Mouse (Mus musculus): ENCODE data around the gene Ttc9b.

Gene Ttc9b

DNA sequence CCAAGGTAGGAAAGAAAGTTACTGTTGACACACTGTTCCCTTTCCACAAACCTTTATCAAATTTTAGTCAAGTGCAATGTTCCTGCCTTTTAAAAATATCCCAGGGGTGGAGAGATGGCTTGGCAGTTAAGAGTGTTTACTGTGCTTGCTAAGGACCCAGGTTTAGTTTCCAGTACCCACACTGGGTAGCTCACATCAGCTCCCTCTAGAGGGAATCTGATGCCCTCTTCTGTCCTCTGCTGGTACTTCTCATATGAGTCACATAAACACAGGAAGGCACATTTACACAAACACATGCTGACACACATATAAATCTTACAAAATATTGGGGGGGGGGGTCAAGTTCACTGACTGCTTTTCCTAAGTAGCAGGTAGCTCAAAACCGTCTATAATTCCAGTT, 9.2 kb upstream of the Ttc9b start:
- no peak for DNase-seq (ENCODE audit: low spot score)

- DNase-seq (ENCODE audit: low spot score), result no peak
Observed at GRCm38 (mm10) chr7:27646516-27646915, 7.2 kb upstream of the Ttc9b start.

GRCm38 (mm10) chr7:27647281-27648002, 6.3 kb upstream of the Ttc9b start:
- no peak for DNase-seq (ENCODE audit: low spot score)

DNA sequence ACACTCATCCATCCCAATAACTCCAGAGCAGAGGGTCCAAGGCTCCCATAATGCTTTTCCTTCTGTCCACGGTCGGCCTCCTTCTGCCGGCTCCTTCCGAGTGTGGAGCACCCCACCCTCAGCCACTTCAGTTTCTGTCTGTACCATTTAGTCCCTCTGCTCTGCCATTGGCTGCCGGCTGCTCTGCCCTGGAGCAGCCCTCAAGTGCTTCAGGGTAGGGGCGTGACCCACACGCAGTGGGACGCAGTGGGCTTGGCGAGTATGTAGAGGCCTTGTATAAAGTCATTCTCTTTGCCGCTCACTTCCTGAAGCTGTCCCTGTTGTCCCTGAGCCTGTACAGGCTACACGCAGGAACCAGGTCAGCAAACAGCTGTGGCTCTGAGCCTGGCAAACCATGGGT, 4.0 kb upstream of the Ttc9b start:
- DNase-seq (ENCODE audit: low spot score), result no peak

DNA sequence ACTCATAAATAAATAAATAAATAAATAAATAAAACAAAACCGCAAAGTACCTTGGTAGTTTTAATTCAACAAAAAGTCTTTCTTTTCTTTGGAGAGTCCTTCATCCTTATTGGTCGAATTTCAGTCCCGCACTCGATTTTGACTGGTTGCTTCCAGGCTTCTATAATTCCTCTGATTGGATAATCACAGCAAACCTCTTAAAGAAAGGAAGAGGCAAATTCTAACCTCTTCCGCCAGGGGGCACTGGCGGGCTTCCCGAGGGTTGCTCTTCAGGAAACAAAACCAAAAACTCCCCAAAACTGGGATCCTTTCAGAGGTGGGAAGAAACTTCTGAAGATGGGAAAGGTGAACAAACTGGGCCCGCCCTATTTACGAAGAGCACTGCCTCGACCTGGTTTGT, 2.8 kb upstream of the Ttc9b start:
- peak; percentile 83 for DNase-seq (ENCODE audit: low spot score)

DNA sequence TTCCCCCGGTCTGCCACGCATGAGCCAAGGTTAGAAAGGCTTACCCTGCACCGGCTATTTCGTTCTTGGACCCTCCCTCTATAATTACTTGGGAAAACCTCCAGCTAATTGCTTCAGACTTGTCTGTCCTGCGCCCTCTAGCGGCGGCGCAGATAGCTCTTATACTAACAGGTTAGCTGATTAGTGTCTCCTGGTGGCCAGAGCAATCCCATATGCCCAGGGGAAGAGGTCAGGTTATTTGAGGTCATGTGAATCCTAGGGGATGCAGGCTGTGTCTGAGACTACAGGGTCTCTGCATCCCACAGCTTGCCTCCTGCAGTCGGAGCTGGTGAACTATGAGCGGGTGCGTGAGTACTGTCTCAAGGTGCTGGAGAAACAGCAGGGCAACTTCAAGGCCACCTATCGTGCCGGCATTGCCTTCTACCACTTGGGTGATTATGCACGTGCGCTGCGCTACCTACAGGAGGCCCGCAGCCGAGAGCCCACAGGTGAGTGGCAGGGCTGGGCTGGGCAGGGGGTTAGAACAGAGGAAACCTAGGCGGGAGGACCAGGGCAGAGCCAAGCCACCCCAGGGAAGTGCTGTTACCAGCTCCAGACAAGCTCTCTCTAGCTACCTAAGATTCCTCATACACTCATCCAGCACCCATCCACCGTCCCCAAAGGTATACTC, 1.0 kb downstream of the Ttc9b start:
- peak; percentile 76 for DNase-seq (ENCODE audit: low spot score)

DNA sequence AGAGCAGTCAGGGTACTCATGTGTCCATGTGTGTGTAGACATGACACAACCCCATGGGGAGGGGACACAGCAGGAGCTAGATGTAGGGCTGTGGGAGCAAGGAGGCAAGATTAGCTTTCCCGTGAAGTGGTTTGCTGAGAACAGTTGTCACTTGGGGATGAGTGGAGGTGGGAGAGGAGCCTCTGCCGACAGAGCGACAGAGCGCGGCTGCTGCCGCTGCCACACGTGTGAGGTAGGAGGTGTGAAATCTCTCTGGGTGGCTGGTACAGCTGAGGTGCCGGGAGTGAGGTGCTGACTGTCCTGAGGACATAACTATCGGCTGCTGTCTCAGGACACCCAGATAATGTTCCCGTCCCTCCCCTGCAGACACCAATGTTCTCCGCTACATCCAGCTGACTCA, 1.8 kb downstream of the Ttc9b start:
- no peak for DNase-seq (ENCODE audit: low spot score)

- no peak for DNase-seq (ENCODE audit: low spot score)
Observed at GRCm38 (mm10) chr7:27656600-27656999, 2.9 kb downstream of the Ttc9b start.

DNA sequence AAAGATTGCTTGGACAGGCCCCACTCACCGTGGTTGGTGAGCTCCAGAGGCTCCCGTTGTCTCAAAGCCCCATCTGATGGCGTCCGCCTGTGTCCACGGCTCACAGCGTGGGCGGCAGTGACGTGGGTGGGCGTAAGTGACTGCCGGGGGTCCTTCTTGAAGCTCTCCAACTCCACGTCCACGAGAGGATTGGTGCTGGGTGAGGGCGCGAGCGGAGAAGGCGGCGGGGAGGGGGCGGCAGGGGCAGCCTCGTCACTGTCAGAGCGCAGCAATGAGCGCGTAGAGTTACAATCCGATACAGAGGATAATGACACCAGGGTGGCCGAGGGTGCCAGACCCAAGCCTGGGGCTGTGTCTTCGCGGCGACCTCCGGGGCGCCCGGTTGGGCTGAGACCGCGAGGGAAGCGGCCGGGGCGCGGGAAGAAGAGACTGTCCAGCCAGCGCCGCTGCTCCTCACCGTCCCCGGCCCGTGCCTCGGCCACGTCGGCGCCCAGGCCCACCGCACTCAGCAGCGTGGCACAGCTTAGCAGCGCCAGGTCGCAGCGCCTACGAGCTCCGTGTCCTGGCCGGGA, 4.2 kb downstream of the Ttc9b start:
- DNase-seq (ENCODE audit: low spot score), result no peak

- no peak for DNase-seq (ENCODE audit: low spot score)
Observed at GRCm38 (mm10) chr7:27658712-27659663, 5.3 kb downstream of the Ttc9b start.

DNA sequence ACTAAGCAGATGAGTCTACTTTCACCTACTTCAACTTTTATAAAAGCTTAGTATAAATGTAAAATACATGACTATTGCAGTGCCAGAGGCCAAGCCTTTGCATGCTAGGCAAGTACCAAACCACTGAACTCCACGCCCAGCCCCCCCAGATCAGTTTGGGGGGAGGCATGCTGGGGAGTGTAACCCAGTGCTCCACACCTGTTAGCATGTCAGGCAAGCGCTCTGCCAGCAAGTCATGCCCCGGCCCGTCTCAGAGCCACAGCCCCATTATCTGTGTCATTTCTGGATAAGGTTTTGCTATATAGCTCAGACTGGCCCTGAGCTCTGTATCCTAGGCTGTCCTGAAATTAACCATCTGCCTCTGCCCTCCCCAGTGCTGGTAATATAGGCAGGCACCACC, 8.3 kb downstream of the Ttc9b start:
- DNase-seq (ENCODE audit: low spot score), result no peak

GRCm38 (mm10) chr7:27673064-27673574, 19.4 kb downstream of the Ttc9b start:
- DNase-seq (ENCODE audit: low spot score), result no peak

DNA sequence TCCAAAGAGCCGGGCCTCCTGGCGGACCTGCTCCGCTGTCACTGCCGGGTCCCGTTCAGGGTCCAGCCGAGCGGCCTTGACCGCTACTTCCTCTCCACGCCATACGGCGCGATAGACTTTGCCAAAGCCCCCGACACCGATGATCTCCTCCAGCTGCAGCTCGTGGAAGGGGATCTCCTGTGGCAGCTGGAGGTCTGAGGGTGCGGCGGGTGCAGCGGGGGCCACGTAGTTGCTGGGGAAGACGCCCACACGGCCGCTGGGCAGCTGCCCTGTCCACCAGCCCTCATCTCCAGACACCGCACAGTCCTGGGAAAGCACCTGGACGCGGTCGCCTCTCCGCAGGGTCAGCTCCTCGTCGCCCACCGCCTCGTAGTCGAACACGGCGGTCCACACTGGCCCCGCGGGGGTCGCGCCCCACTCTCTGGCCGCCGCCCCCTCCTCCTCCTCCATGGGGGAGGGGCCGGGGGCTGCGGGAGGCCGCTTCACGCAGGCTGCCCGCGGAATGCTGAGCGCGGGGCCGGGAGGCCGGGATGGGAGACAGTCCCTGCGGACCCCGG, 19.9 kb downstream of the Ttc9b start:
- DNase-seq (ENCODE audit: low spot score), result no peak

DNA sequence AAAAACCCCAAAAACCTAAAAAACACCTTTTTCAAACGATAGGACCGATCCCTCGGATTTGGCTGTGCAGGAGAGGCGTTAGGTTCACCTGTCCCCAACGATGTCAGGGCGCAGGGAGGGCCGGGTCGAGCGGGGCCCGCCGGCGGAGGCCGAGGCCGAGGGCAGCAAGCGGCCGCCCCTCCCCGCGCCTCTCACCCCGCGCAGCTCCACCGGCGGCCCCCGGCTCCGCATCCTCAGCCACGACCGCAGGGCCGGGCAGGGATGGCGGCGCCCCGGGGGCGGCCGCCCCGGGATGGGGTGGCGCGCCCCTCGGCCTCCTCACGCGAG, 20.4 kb downstream of the Ttc9b start:
- DNase-seq (ENCODE audit: low spot score), result no peak

- peak; percentile 93 for DNase-seq (ENCODE audit: low spot score)
Observed at GRCm38 (mm10) chr7:27674522-27675221, 21.0 kb downstream of the Ttc9b start, which contains the start of gene Map3k10. Gene Map3k10 (minus strand): TSS chr7:27674598.

DNA sequence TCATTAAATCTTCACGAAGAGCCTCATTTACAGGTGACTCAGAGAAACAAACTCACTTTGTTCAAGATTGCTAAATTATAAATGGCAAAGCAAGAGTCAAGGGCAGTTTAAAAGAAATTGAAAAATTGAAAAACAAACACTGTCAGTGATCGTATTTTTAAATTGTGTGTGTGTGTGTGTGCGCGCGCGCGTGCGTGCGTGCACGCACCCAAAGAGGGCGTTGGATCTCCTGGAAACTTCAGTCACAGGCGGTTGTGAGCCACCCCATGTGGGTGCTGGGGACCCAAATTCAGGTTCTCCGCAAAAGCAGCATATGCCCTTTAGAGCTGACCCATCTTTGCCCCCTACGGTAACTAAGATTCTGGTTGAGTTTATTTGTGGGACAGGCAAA, 21.5 kb downstream of the Ttc9b start:
- no peak for DNase-seq (ENCODE audit: low spot score)

GRCm38 (mm10) chr7:27683218-27683617, 29.5 kb downstream of the Ttc9b start:
- no peak for DNase-seq (ENCODE audit: low spot score)

- no peak for DNase-seq (ENCODE audit: low spot score)
Observed at GRCm38 (mm10) chr7:27685220-27685619, 31.5 kb downstream of the Ttc9b start.

DNA sequence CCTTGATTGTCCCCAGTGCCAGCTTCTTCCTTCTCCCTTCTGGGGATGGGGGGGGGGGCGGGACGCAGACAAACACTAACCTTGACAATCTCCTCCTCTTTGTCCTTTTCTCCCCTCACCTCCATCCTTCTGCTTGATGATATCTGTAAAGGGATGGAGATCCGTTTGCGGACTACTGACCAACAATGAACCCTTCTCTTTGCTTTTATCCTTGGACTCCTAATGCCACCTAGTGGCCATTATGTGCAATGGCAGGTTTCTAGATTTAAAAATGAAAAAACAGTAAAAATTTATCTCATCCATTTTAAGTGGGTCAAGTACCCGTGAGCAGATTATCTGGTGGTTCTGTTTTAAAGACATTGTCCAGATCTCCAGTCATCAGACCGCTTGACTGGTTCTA, 32.0 kb downstream of the Ttc9b start:
- no peak for DNase-seq (ENCODE audit: low spot score)

GRCm38 (mm10) chr7:27687043-27687442, 33.3 kb downstream of the Ttc9b start:
- DNase-seq (ENCODE audit: low spot score), result no peak

DNA sequence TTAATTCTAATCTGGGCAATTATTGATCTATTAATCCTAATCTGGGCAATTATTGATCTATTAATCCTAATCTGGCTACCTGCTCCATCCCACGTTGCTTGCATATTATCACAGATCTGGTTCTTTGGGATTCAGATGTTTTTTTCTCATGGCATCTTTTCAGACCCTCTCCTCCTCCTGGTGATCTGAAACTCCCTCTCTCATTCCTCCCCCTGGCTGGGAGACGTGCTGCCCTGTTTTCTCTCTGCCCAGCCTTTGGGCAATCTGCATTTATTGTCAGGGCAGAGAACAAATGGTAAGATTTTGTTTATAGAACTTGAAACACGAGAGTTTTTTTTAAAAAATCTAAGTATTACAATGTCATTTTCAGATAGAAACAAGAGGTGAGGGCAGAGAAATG, 34.1 kb downstream of the Ttc9b start:
- DNase-seq (ENCODE audit: low spot score), result no peak

Measured in layer of hippocampus, adult 11-12 months (tissue).